Mouse (Mus musculus): ENCODE results near the gene Ndufs1. TPM values are rescaled to one million over a fixed set of nuclear protein-coding genes. Genes with fewer than 3 reads are reported as not detected.
"Not testable (repeated sequence)": the region's sequence is repeated elsewhere in the genome, so short reads cannot be mapped to it uniquely, and the experiment has no call there.

Gene Ndufs1
- polyA plus RNA-seq, 1 experiment from 2014 or later: 128 TPM

GRCm38 (mm10) chr1:63178308-63178707, 1.7 kb upstream of the Ndufs1 start:
- Histone ChIP-seq H3K4me3 (replicated peaks; ENCODE audit: low read length) (no peak overlapping the region; the same call in 1 of the 2 replicates), H3K4me1 (replicated peaks; ENCODE audit: control insufficient read depth, insufficient read depth, low read length) (peaks cover 28% of the 10 kb centered on the region), H3K27ac (ENCODE audit: low read length) (no peak overlapping the region), H3K9me3 (ENCODE audit: control insufficient read depth, low read length) (no peaks in the 10 kb centered on the region), H3K4me2 (ENCODE audit: low read length) (no peak overlapping the region; the same call in 1 of the 2 replicates), H3K36me3 (ENCODE audit: control insufficient read depth, insufficient read depth) (peaks cover 6% of the 10 kb centered on the region), H3K9ac (replicated peaks; ENCODE audit: low read depth, low read length) (no peak overlapping the region), H3K27me3 (replicated peaks; ENCODE audit: control insufficient read depth, insufficient read depth, low read length) (no peaks in the 10 kb centered on the region)
- 79% methylated on average over 3 of the region's 3 CpGs for WGBS
- ATAC-seq: no peak

DNA sequence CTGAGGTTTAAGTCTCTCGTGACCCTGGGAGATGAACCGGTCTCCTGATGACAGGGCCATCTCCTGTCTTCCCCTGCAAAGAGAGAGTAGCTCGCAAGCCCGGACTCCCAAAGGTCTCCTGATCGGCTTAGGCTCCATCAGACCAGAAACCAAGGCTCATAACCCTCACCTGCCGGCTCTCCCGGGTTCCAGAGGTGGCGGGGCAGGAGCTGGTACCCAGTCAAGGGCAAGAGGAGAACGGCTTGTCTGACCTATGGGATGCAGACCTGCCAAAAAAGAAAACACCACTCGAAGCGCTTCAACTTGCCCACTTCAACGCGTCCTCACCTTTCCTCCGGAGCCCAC, 402 bp downstream of the Ndufs1 start:
- Histone ChIP-seq H3K9me3 (ENCODE audit: control insufficient read depth, low read length) (no peaks in the 10 kb centered on the region), H3K4me1 (replicated peaks; ENCODE audit: control insufficient read depth, insufficient read depth, low read length) (peaks cover 23% of the 10 kb centered on the region), H3K27me3 (replicated peaks; ENCODE audit: control insufficient read depth, insufficient read depth, low read length) (no peaks in the 10 kb centered on the region), H3K4me3 (replicated peaks; ENCODE audit: low read length) (peak overlapping the region; percentile 93), H3K36me3 (ENCODE audit: control insufficient read depth, insufficient read depth) (peaks cover 9% of the 10 kb centered on the region), H3K4me2 (ENCODE audit: low read length) (peak overlapping the region; percentile 74), H3K27ac (ENCODE audit: low read length) (peak overlapping the region; percentile 25), H3K9ac (replicated peaks; ENCODE audit: low read depth, low read length) (peak overlapping the region; percentile 94)
- ATAC-seq: peak; percentile 19
- WGBS: 0% methylated on average over 14 of the region's 14 CpGs

DNA sequence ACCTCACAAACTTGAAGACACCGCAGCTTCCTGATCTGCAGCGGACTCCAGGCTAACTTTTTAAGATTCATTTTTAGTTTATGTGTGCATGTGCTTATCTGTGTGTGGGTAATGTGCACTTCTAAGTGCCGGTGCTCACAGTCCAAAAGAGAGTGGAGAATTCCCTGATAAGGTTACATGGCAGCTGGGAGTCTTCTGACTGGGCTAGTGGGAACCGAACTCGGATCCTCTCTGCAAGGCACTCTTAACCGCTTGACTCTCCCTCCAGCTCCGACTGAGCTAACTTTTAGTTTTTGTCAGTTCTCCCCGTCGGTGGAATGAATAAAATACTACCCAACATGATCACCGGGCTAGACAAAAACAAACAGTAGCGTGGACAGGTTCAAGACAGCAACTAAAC, 780 bp downstream of the Ndufs1 start:
- no peaks in the 10 kb centered on the region for H3K9me3 ChIP-seq (ENCODE audit: control insufficient read depth, low read length)
- H3K4me3 ChIP-seq (replicated peaks; ENCODE audit: low read length): peak overlapping the region; percentile 93
- no peak for ATAC-seq
- H3K4me1 ChIP-seq (replicated peaks; ENCODE audit: control insufficient read depth, insufficient read depth, low read length): peaks cover 23% of the 10 kb centered on the region
- no peaks in the 10 kb centered on the region for H3K27me3 ChIP-seq (replicated peaks; ENCODE audit: control insufficient read depth, insufficient read depth, low read length)
- peak overlapping the region; percentile 94 for H3K9ac ChIP-seq (replicated peaks; ENCODE audit: low read depth, low read length)
- peak overlapping the region; percentile 25; the same call in 1 of the 2 replicates for H3K27ac ChIP-seq (ENCODE audit: low read length)
- H3K4me2 ChIP-seq (ENCODE audit: low read length): peak overlapping the region; percentile 74
- H3K36me3 ChIP-seq (ENCODE audit: control insufficient read depth, insufficient read depth): peaks cover 11% of the 10 kb centered on the region
- WGBS: 12% methylated on average over 11 of the region's 11 CpGs

- Histone ChIP-seq H3K9ac (replicated peaks; ENCODE audit: low read depth, low read length) (no peak overlapping the region), H3K27me3 (replicated peaks; ENCODE audit: control insufficient read depth, insufficient read depth, low read length) (no peaks in the 10 kb centered on the region), H3K9me3 (ENCODE audit: control insufficient read depth, low read length) (no peaks in the 10 kb centered on the region), H3K27ac (ENCODE audit: low read length) (no peak overlapping the region), H3K36me3 (ENCODE audit: control insufficient read depth, insufficient read depth) (peaks cover 30% of the 10 kb centered on the region), H3K4me2 (ENCODE audit: low read length) (no peak overlapping the region), H3K4me3 (replicated peaks; ENCODE audit: low read length) (no peak overlapping the region), H3K4me1 (replicated peaks; ENCODE audit: control insufficient read depth, insufficient read depth, low read length) (no peaks in the 10 kb centered on the region)
- 84% methylated on average over 2 of the region's 2 CpGs for whole genome bisulfite sequencing
- ATAC-seq: no peak
Observed at GRCm38 (mm10) chr1:63168638-63169037, 8.0 kb downstream of the Ndufs1 start.

DNA sequence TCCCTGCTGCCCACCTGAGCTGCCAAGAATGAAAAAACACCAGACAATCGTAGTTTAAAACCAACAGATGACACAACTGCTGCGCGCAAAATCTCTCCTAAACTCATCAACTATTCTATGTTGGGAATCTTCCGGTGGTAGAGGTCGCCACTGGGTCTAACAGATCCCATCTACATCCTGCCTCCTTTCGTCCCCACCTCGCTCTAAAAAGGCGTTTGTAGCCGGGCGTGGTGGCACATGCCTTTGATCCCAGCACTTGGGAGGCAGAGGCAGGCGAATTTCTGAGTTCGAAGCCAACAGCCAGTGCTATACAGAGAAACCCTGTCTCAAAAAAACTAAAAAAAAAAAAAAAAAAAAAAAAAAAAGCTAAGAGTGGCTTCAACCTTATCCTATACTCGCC, 36.4 kb downstream of the Ndufs1 start:
- no peak overlapping the region for H3K9ac ChIP-seq (replicated peaks; ENCODE audit: low read depth, low read length)
- ATAC-seq: no peak
- peaks cover 20% of the 10 kb centered on the region; the same call in 1 of the 2 replicates for H3K36me3 ChIP-seq (ENCODE audit: control insufficient read depth, insufficient read depth)
- H3K4me2 ChIP-seq (ENCODE audit: low read length): no peak overlapping the region
- 97% methylated on average over 13 of the region's 13 CpGs for WGBS
- H3K27ac ChIP-seq (ENCODE audit: low read length): no peak overlapping the region
- no peaks in the 10 kb centered on the region for H3K9me3 ChIP-seq (ENCODE audit: control insufficient read depth, low read length)
- H3K4me1 ChIP-seq (replicated peaks; ENCODE audit: control insufficient read depth, insufficient read depth, low read length): no peaks in the 10 kb centered on the region
- no peaks in the 10 kb centered on the region for H3K27me3 ChIP-seq (replicated peaks; ENCODE audit: control insufficient read depth, insufficient read depth, low read length)
- no peak overlapping the region for H3K4me3 ChIP-seq (replicated peaks; ENCODE audit: low read length)

GRCm38 (mm10) chr1:63138586-63138985, 38.0 kb downstream of the Ndufs1 start:
- not testable (repeated sequence) for H3K9ac ChIP-seq (replicated peaks; ENCODE audit: low read depth, low read length); H3K27me3 ChIP-seq (replicated peaks; ENCODE audit: control insufficient read depth, insufficient read depth, low read length); H3K4me1 ChIP-seq (replicated peaks; ENCODE audit: control insufficient read depth, insufficient read depth, low read length); ATAC-seq; H3K4me2 ChIP-seq (ENCODE audit: low read length); H3K4me3 ChIP-seq (replicated peaks; ENCODE audit: low read length); H3K9me3 ChIP-seq (ENCODE audit: control insufficient read depth, low read length); H3K27ac ChIP-seq (ENCODE audit: low read length)
- 97% methylated on average over 1 of the region's 1 CpGs for WGBS
- peaks cover 14% of the 10 kb centered on the region; the same call in 1 of the 2 replicates for H3K36me3 ChIP-seq (ENCODE audit: control insufficient read depth, insufficient read depth)

DNA sequence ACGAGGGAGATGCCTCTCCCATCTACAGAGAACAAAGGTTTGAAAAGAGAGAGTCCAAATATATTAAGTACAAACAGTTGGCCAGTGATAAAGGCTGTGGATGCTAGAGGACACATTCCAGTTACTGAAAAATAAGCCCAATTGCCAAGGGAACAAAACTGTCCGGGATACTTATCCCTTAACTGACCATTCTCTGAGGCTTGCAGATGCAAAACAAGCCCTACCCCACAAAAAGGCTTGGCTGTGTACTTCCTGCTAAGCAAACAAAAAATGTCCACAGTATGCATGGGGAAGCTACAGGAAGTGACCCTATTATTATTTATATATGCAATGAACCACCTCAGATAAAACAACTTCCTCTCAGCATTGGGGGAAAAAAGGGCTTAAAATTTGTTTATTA, 38.7 kb downstream of the Ndufs1 start:
- H3K4me3 ChIP-seq (replicated peaks; ENCODE audit: low read length): no peak overlapping the region
- no peaks in the 10 kb centered on the region for H3K27me3 ChIP-seq (replicated peaks; ENCODE audit: control insufficient read depth, insufficient read depth, low read length)
- no peak for ATAC-seq
- no peaks in the 10 kb centered on the region for H3K9me3 ChIP-seq (ENCODE audit: control insufficient read depth, low read length)
- no peaks in the 10 kb centered on the region for H3K4me1 ChIP-seq (replicated peaks; ENCODE audit: control insufficient read depth, insufficient read depth, low read length)
- no peak overlapping the region for H3K27ac ChIP-seq (ENCODE audit: low read length)
- H3K9ac ChIP-seq (replicated peaks; ENCODE audit: low read depth, low read length): no peak overlapping the region
- 88% methylated on average over 2 of the region's 2 CpGs for WGBS
- peaks cover 11% of the 10 kb centered on the region; the same call in 1 of the 2 replicates for H3K36me3 ChIP-seq (ENCODE audit: control insufficient read depth, insufficient read depth)
- H3K4me2 ChIP-seq (ENCODE audit: low read length): no peak overlapping the region

- H3K4me1 ChIP-seq (replicated peaks; ENCODE audit: control insufficient read depth, insufficient read depth, low read length): peaks cover 3% of the 10 kb centered on the region; the same call in 1 of the 2 replicates
- no peaks in the 10 kb centered on the region for H3K27me3 ChIP-seq (replicated peaks; ENCODE audit: control insufficient read depth, insufficient read depth, low read length)
- WGBS: 82% methylated on average over 3 of the region's 3 CpGs
- peaks cover 3% of the 10 kb centered on the region; the same call in 1 of the 2 replicates for H3K36me3 ChIP-seq (ENCODE audit: control insufficient read depth, insufficient read depth)
- no peak overlapping the region for H3K4me3 ChIP-seq (replicated peaks; ENCODE audit: low read length)
- no peak overlapping the region for H3K27ac ChIP-seq (ENCODE audit: low read length)
- H3K9ac ChIP-seq (replicated peaks; ENCODE audit: low read depth, low read length): no peak overlapping the region
- ATAC-seq: no peak
- no peak overlapping the region for H3K4me2 ChIP-seq (ENCODE audit: low read length)
- H3K9me3 ChIP-seq (ENCODE audit: control insufficient read depth, low read length): no peaks in the 10 kb centered on the region
Observed at GRCm38 (mm10) chr1:63134530-63134929, 42.1 kb downstream of the Ndufs1 start.

GRCm38 (mm10) chr1:63131766-63132165, 44.9 kb downstream of the Ndufs1 start:
- 92% methylated on average over 11 of the region's 11 CpGs for WGBS
- no peaks in the 10 kb centered on the region for H3K36me3 ChIP-seq (ENCODE audit: control insufficient read depth, insufficient read depth)
- H3K27me3 ChIP-seq (replicated peaks; ENCODE audit: control insufficient read depth, insufficient read depth, low read length): no peaks in the 10 kb centered on the region
- H3K4me1 ChIP-seq (replicated peaks; ENCODE audit: control insufficient read depth, insufficient read depth, low read length): peaks cover 3% of the 10 kb centered on the region; the same call in 1 of the 2 replicates
- no peak for ATAC-seq
- no peak overlapping the region for H3K4me3 ChIP-seq (replicated peaks; ENCODE audit: low read length)
- no peak overlapping the region for H3K4me2 ChIP-seq (ENCODE audit: low read length)
- no peak overlapping the region for H3K27ac ChIP-seq (ENCODE audit: low read length)
- H3K9ac ChIP-seq (replicated peaks; ENCODE audit: low read depth, low read length): no peak overlapping the region
- H3K9me3 ChIP-seq (ENCODE audit: control insufficient read depth, low read length): no peaks in the 10 kb centered on the region

- peaks cover 3% of the 10 kb centered on the region; the same call in 1 of the 2 replicates for H3K4me1 ChIP-seq (replicated peaks; ENCODE audit: control insufficient read depth, insufficient read depth, low read length)
- no peak for ATAC-seq
- no peak overlapping the region for H3K4me2 ChIP-seq (ENCODE audit: low read length)
- WGBS: 87% methylated on average over 2 of the region's 2 CpGs
- H3K4me3 ChIP-seq (replicated peaks; ENCODE audit: low read length): no peak overlapping the region
- no peak overlapping the region for H3K9ac ChIP-seq (replicated peaks; ENCODE audit: low read depth, low read length)
- no peak overlapping the region for H3K27ac ChIP-seq (ENCODE audit: low read length)
- no peaks in the 10 kb centered on the region for H3K27me3 ChIP-seq (replicated peaks; ENCODE audit: control insufficient read depth, insufficient read depth, low read length)
- H3K36me3 ChIP-seq (ENCODE audit: control insufficient read depth, insufficient read depth): no peaks in the 10 kb centered on the region
- H3K9me3 ChIP-seq (ENCODE audit: control insufficient read depth, low read length): no peaks in the 10 kb centered on the region
Observed at GRCm38 (mm10) chr1:63130883-63131282, 45.8 kb downstream of the Ndufs1 start.

Data from forebrain, embryonic 16.5 days (tissue).